Comparison of ENCODE assay signal across 10 mouse cellular contexts in genomic region chr4:137919116-137919515, GRCm38 (mm10). TPM values are rescaled to one million over a fixed set of nuclear protein-coding genes. Genes with fewer than 3 reads are reported as not detected.
A peak's percentile ranks its signal among the peaks of the same experiment; 100 is the strongest.
DNase-seq lines count a peak whose midpoint lies in the region; ATAC-seq and TF ChIP-seq lines count a peak whose summit lies in the region.
"Had no signal": no experiment of that assay in that cellular context is flagged by ENCODE, and none has a peak within 500 bp of the region (broad histone marks: within the 10 kb centered on the region; RNA-seq: fewer than 3 reads in every experiment).

No protein-coding gene starts in this region.

- ATAC-seq in lung, embryonic 15.5 days (ENCODE audit: borderline replicate concordance, extremely low read depth, low FRiP score, low TSS enrichment), result no peak
- ATAC-seq in embryonic facial prominence, embryonic 13.5 days (ENCODE audit: insufficient number of reproducible peaks, insufficient read depth, low FRiP score, low TSS enrichment, low read depth), result no peak
- ATAC-seq in neural tube, embryonic 14.5 days (ENCODE audit: low read depth), result no peak

- H3K27me3 ChIP-seq in heart, adult 2 months (ENCODE audit: control insufficient read depth, insufficient read depth, low read length), result no peaks in the 10 kb centered on the region
- peaks cover 40% of the 10 kb centered on the region for H3K27me3 ChIP-seq in lung, embryonic 15.5 days
- no peaks in the 10 kb centered on the region for H3K27me3 ChIP-seq in embryonic facial prominence, embryonic 13.5 days
- H3K27me3 ChIP-seq in neural tube, embryonic 14.5 days (ENCODE audit: control insufficient read depth, insufficient read depth, low read length), result no peaks in the 10 kb centered on the region

- WGBS in heart, adult 2 months, result 81% methylated on average over 10 of the region's 10 CpGs
- WGBS in lung, embryonic 15.5 days, result 72% methylated on average over 10 of the region's 10 CpGs
- WGBS in embryonic facial prominence, embryonic 13.5 days, result 49% methylated on average over 10 of the region's 10 CpGs
- WGBS in neural tube, embryonic 14.5 days, result 55% methylated on average over 10 of the region's 10 CpGs

- no peak for TF ChIP-seq EP300 in heart, adult 2 months (IDR thresholded peaks at IDR 0.05; ENCODE audit: insufficient read depth, low read depth, low read length)

- H3K4me2 ChIP-seq in lung, embryonic 15.5 days, result no peak overlapping the region
- no peak overlapping the region for H3K4me2 ChIP-seq in embryonic facial prominence, embryonic 13.5 days
- no peak overlapping the region for H3K4me2 ChIP-seq in neural tube, embryonic 14.5 days (ENCODE audit: low read depth, low read length)

- H3K4me1 ChIP-seq in heart, adult 2 months (ENCODE audit: control insufficient read depth, insufficient read depth, low read length), result peaks cover 16% of the 10 kb centered on the region
- H3K4me1 ChIP-seq in lung, embryonic 15.5 days, result peaks cover 51% of the 10 kb centered on the region
- H3K4me1 ChIP-seq in embryonic facial prominence, embryonic 13.5 days, result peaks cover 57% of the 10 kb centered on the region
- H3K4me1 ChIP-seq in neural tube, embryonic 14.5 days (ENCODE audit: control insufficient read depth, insufficient read depth, low read length), result peaks cover 17% of the 10 kb centered on the region; the same call in 1 of the 2 replicates

- H3K27ac ChIP-seq in heart, adult 2 months, result peak overlapping the region; percentile 86
- peak overlapping the region; percentile 93 for H3K27ac ChIP-seq in lung, embryonic 15.5 days
- H3K27ac ChIP-seq in embryonic facial prominence, embryonic 13.5 days, result peak overlapping the region; percentile 89
- 0 out of 2 replicates have a peak overlapping the region, but pooled peaks have one; percentile 2 for H3K27ac ChIP-seq in neural tube, embryonic 14.5 days (ENCODE audit: low read depth, low read length)

- TF ChIP-seq CTCF in heart, adult 2 months (IDR thresholded peaks at IDR 0.05), result no peak

- no peak overlapping the region for H3K4me3 ChIP-seq in heart, adult 2 months
- H3K4me3 ChIP-seq in lung, embryonic 15.5 days, result no peak overlapping the region
- H3K4me3 ChIP-seq in embryonic facial prominence, embryonic 13.5 days, result no peak overlapping the region
- H3K4me3 ChIP-seq in neural tube, embryonic 14.5 days (ENCODE audit: low read depth, low read length), result no peak overlapping the region

- H3K36me3 ChIP-seq in heart, adult 2 months (ENCODE audit: control insufficient read depth, insufficient read depth, low read length), result no peaks in the 10 kb centered on the region
- no peaks in the 10 kb centered on the region for H3K36me3 ChIP-seq in lung, embryonic 15.5 days
- peaks cover 43% of the 10 kb centered on the region for H3K36me3 ChIP-seq in embryonic facial prominence, embryonic 13.5 days
- no peaks in the 10 kb centered on the region for H3K36me3 ChIP-seq in neural tube, embryonic 14.5 days (ENCODE audit: control insufficient read depth, insufficient read depth, low read length)

- no peaks in the 10 kb centered on the region for H3K9me3 ChIP-seq in lung, embryonic 15.5 days
- no peaks in the 10 kb centered on the region for H3K9me3 ChIP-seq in embryonic facial prominence, embryonic 13.5 days
- H3K9me3 ChIP-seq in neural tube, embryonic 14.5 days (ENCODE audit: control insufficient read depth, low read length), result no peaks in the 10 kb centered on the region

- intact Hi-C loops in heart, adult 2 months (cut with DNase I), result no loop called here

- DNase-seq in heart, adult 2 months, result no peak
- DNase-seq in heart, adult 9 months (ENCODE audit: low spot score in 2 of 2), result no peak
- no peak for DNase-seq in lung, adult 18-20 months
- no peak for DNase-seq in frontal cortex, postnatal 10 days (ENCODE audit: low spot score in 2 of 2)
- no peak for DNase-seq in adrenal gland, adult 2 months
- DNase-seq: gastrocnemius, postnatal 36 days; thymus, adult 2 months had no signal

- H3K9ac ChIP-seq in heart, adult 2 months (ENCODE audit: low read depth, low read length), result 0 out of 2 replicates have a peak overlapping the region, but pooled peaks have one; percentile 13
- no peak overlapping the region for H3K9ac ChIP-seq in lung, embryonic 15.5 days
- peak overlapping the region; percentile 32; the same call in 1 of the 2 replicates for H3K9ac ChIP-seq in embryonic facial prominence, embryonic 13.5 days
- H3K9ac ChIP-seq in neural tube, embryonic 14.5 days (replicated peaks; ENCODE audit: low read depth, low read length), result no peak overlapping the region

- no peaks in the 10 kb centered on the region for H3K79me2 ChIP-seq in heart, adult 2 months (replicated peaks; ENCODE audit: control insufficient read depth, insufficient read depth, low read length)

- no peak for TF ChIP-seq POLR2A in heart, adult 2 months (IDR thresholded peaks at IDR 0.05; ENCODE audit: insufficient read depth, low read depth, low read length)

RNA-seq across cellular contexts. Expression of gene Ece1, which starts 57.1 kb away (rescaled TPM):
- 100 to 1,000 TPM; 102 to 120 TPM for total RNA-seq in heart, adult 2 months (2021)
- 23.3 and 27.3 TPM in 2 replicates for polyA plus RNA-seq in heart, adult 2 months (2012; rRNA removed)
- polyA plus RNA-seq in lung, embryonic 15.5 days (2015; fragmentation: Nextera tagmentation; extraction: Ambion mirVana), result 31.1 and 48.4 TPM in 2 replicates
- polyA plus RNA-seq in embryonic facial prominence, embryonic 13.5 days (2015; fragmentation: Nextera tagmentation; extraction: Ambion mirVana), result 49.9 and 65.0 TPM in 2 replicates
- polyA plus RNA-seq in neural tube, embryonic 14.5 days (2014; fragmentation: Nextera tagmentation; extraction: Ambion mirVana), result 24.9 and 31.3 TPM in 2 replicates
- total RNA-seq in adrenal gland, adult 2 months (2021), result 100 to 1,000 TPM; 228 to 424 TPM
- 50.0 and 414 TPM in 2 replicates for polyA plus RNA-seq in adrenal gland, adult 2 months (2012; rRNA removed)

Comparison
In these comparisons a context has a peak if more than half of its experiments do, and no peak if none do; other contexts are left out.
1. H3K27ac ChIP-seq: peak in every context shown above with its lines; median percentile 93 in lung, embryonic 15.5 days; 89 in embryonic facial prominence, embryonic 13.5 days; 86 in heart, adult 2 months; 2 in neural tube, embryonic 14.5 days.
2. H3K9ac ChIP-seq: peak in heart, adult 2 months (single experiment) and embryonic facial prominence, embryonic 13.5 days (single experiment); none in lung, embryonic 15.5 days (single experiment) and neural tube, embryonic 14.5 days (single experiment).